Mouse (Mus musculus): ENCODE data around the gene Tmem179. TPM values are rescaled to one million over a fixed set of nuclear protein-coding genes. Genes with fewer than 3 reads are reported as not detected.

The Tmem179 gene
- polyA plus RNA-seq, 1 experiment from 2014 or later: 23.3 TPM

DNA sequence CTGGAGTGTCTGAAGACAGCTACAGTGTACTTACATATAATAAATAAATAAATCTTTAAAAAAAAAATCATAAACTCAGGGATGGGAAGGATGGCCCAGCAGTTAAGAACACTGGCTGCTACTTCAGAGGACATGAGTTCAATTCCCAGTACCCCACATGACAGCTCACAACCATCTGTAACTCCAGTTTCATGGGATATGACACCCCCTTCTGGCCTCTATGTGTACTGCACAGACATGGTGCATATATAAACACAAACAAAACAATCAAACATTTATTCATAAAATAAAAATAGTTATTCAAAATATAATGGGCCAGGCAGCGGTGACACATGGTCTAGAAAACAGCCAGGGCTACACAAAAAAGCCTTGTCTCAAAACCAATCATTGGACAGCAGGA lies 32.7 kb upstream of the Tmem179 start:
- no peaks in the 10 kb centered on the region for H3K27me3 ChIP-seq
- ATAC-seq: no peak
- H3K4me2 ChIP-seq: no peak overlapping the region
- peaks cover 35% of the 10 kb centered on the region for H3K4me1 ChIP-seq
- H3K4me3 ChIP-seq: no peak overlapping the region
- WGBS: 92% methylated on average over 1 of the region's 1 CpGs
- no peak overlapping the region for H3K9ac ChIP-seq
- no peaks in the 10 kb centered on the region for H3K36me3 ChIP-seq (ENCODE audit: poor library complexity, severe bottlenecking)
- no peaks in the 10 kb centered on the region for H3K9me3 ChIP-seq (replicated peaks)
- H3K27ac ChIP-seq: no peak overlapping the region

DNA sequence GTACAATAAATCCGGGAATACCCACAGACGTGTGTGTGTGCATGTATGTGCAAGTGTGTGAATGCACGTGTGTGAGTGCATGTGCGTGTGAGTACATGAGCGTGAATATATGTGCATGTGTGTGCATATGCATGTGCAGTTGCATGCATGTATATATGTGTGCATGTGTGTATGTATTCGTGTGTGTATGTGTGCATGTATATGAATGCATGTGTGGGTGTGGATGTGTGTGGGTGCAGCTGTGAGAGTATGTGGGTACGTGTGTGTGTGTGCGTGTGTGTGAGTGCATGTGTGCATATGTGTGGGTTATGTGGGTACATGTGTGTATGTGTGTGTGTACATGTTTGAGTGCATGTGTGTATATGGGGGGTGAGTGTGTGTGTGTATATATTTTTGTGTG lies 29.6 kb upstream of the Tmem179 start:
- Histone ChIP-seq H3K36me3 (ENCODE audit: poor library complexity, severe bottlenecking) (no peaks in the 10 kb centered on the region), H3K4me3 (no peak overlapping the region), H3K27ac (peak overlapping the region; percentile 35), H3K4me2 (no peak overlapping the region), H3K9me3 (replicated peaks) (no peaks in the 10 kb centered on the region), H3K9ac (no peak overlapping the region), H3K27me3 (0 out of 2 replicates have a peak, but pooled peaks cover 2% of the 10 kb centered on the region), H3K4me1 (peaks cover 44% of the 10 kb centered on the region)
- ATAC-seq: no peak
- WGBS: 85% methylated on average over 8 of the region's 8 CpGs

DNA sequence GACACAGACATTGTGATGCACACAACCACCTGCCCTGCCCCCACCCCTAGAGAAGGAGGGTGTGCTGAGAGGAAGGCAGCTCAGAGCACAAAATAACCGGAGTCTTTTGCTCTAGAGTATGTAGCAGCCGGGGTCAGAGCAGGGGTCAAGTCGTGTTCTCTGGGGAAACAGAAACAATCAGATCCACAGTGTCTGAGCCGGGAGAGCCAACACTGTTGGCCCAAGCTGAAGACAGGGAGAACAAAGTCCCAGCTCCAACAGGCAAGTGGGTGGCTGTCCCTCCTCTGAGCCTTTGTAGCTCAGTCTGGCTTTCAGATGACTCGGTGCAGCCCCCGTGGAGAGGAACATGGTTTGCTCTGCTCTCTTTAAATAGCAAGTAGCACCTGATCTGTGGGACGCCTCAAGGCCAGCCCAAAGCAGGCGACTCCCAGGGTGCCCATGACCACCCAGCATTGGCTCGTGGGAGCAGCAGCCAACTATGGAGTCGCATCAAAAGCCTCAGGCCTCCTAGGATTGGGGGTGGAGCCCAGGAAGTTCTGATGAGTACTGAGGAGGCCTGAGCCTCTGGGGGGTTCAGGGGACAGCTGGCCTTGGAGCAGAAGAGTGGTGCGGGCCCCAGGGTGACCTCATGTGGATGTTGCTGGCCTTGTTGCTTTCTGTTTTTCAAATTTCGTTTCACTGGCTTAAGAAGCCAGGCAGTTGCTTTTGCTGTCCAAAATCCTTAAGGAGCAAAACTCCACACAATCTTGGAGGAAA lies 28.6 kb upstream of the Tmem179 start:
- WGBS: 38% methylated on average over 12 of the region's 12 CpGs
- H3K9ac ChIP-seq: 0 out of 2 replicates have a peak overlapping the region, but pooled peaks have one; percentile 26

DNA sequence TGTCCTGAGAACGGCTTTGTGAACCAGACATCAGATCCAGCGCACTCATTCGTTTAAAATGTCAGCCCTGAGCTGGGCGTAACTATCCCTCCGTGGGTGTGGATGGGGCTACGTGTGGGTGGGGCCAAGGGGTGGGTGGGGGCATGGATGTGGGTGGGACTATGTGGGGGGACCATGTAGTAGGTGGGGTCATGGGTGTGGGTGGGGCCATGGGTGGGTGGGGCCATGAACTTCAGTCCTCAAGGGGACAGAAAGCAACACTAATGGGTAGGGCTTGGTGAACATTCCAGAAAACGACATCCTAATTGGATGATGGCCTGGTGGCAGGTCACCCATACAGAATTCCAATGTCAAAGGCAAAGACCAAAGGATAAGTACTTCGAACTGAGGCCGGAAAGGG lies 27.4 kb upstream of the Tmem179 start:
- no peak for ATAC-seq
- H3K36me3 ChIP-seq (ENCODE audit: poor library complexity, severe bottlenecking): no peaks in the 10 kb centered on the region
- no peak overlapping the region for H3K27ac ChIP-seq
- H3K27me3 ChIP-seq: 0 out of 2 replicates have a peak, but pooled peaks cover 2% of the 10 kb centered on the region
- no peak overlapping the region for H3K4me3 ChIP-seq
- 73% methylated on average over 9 of the region's 9 CpGs for WGBS
- no peaks in the 10 kb centered on the region for H3K9me3 ChIP-seq (replicated peaks)
- H3K4me1 ChIP-seq: peaks cover 56% of the 10 kb centered on the region
- H3K4me2 ChIP-seq: no peak overlapping the region
- no peak overlapping the region for H3K9ac ChIP-seq

More for the DNA sequence above, 28.6 kb upstream of the Tmem179 start:
- ATAC-seq: no peak
- H3K27me3 ChIP-seq: 0 out of 2 replicates have a peak, but pooled peaks cover 2% of the 10 kb centered on the region
- no peak overlapping the region for H3K4me2 ChIP-seq
- peak overlapping the region; percentile 35; the same call in 1 of the 2 replicates for H3K27ac ChIP-seq
- H3K36me3 ChIP-seq (ENCODE audit: poor library complexity, severe bottlenecking): no peaks in the 10 kb centered on the region
- H3K4me3 ChIP-seq: no peak overlapping the region
- H3K9me3 ChIP-seq (replicated peaks): no peaks in the 10 kb centered on the region
- H3K4me1 ChIP-seq: peaks cover 54% of the 10 kb centered on the region

DNA sequence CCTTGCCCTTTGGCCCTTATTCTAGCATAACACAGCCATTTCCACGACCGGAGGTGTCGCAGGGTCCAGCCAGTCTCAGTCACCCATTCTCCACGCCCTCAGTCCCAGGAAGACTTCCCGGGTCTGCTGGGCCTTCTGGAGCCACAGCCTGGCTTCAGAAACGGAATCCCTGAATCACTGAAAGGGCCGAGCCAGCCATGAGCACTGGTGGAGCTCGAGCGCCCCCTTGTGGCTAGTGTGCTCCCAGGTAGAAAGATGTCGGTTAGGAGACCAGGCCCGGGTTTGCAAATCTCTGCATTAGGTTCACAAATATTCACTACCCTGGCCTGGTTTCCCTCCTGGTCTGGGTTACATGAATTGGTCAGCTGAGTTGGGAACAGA lies 26.4 kb upstream of the Tmem179 start:
- Histone ChIP-seq H3K4me1 (peaks cover 56% of the 10 kb centered on the region), H3K4me2 (peak overlapping the region; percentile 26; the same call in 1 of the 2 replicates), H3K9me3 (replicated peaks) (no peaks in the 10 kb centered on the region), H3K9ac (peak overlapping the region; percentile 53; the same call in 1 of the 2 replicates), H3K4me3 (no peak overlapping the region), H3K27ac (peak overlapping the region; percentile 95), H3K27me3 (0 out of 2 replicates have a peak, but pooled peaks cover 2% of the 10 kb centered on the region), H3K36me3 (ENCODE audit: poor library complexity, severe bottlenecking) (no peaks in the 10 kb centered on the region)
- WGBS: 4% methylated on average over 11 of the region's 11 CpGs
- ATAC-seq: peak; percentile 46

DNA sequence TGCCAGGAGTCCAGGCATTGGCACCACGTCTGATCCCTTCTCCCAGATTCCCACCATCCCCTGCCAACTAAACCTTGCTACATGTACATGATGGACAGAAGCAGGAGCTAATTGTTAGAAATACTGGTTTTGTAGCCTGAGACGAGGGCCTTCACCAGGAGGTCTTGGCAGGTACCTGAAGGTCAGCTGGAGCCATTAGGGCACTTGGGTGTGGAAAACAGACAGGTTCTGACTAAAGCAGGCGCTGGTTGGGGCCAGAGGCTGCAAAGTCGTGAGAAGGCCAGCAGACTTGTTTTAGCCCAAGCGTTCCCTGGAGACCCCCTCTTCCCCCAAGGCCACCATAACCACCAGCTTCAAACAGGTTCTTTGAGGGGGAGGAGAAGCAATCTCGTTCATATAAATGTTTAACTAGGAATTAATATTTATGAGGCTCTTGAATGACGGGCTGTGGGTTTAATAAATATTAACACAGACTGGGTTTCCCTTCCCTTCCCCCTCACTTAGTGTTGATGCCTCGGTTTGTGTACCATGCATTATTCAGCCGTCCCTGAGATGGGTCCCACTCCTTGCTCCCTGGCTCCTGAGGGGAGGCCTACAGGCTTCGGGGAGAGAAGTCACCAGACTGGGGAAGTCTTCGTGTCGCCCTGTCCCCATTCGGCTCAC lies 25.8 kb upstream of the Tmem179 start:
- H3K9me3 ChIP-seq (replicated peaks): no peaks in the 10 kb centered on the region
- no peak overlapping the region for H3K4me3 ChIP-seq
- H3K4me1 ChIP-seq: peaks cover 56% of the 10 kb centered on the region
- peak overlapping the region; percentile 53 for H3K9ac ChIP-seq
- H3K27ac ChIP-seq: peak overlapping the region; percentile 95
- H3K27me3 ChIP-seq: 0 out of 2 replicates have a peak, but pooled peaks cover 2% of the 10 kb centered on the region
- WGBS: 29% methylated on average over 13 of the region's 13 CpGs
- H3K36me3 ChIP-seq (ENCODE audit: poor library complexity, severe bottlenecking): no peaks in the 10 kb centered on the region
- H3K4me2 ChIP-seq: peak overlapping the region; percentile 34
- ATAC-seq: peak; percentile 54

DNA sequence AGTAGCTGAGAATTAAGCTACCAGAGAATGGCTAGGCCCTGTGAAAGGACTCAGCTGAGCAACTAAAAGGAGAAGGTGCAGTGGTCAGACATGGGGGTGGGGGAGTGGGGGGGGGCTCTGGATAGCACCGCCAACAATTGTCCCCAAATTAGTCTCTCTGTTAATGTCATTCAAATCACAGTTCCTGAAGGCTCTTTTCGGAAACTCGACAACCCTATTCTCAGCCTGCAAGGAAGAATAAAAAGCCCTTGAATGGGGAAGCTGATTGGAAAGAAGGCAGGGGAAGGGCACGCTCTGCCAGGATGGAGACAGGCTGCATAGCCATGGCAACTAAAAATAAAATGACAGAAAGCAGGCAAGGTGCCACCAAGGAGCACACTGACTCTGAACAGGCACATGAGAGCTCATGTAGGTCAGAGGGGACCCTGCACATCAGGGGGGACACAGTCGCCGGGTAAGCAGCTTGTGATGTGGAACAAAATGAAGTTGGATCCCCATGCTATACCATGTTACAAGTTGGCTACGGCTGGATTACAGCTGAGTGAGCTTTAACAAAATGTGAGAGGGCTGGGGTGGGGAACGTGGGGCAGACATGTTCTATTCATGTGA lies 25.0 kb upstream of the Tmem179 start:
- 0 out of 2 replicates have a peak overlapping the region, but pooled peaks have one; percentile 32 for H3K9ac ChIP-seq
- H3K4me1 ChIP-seq: peaks cover 56% of the 10 kb centered on the region
- H3K27me3 ChIP-seq: 0 out of 2 replicates have a peak, but pooled peaks cover 2% of the 10 kb centered on the region
- H3K36me3 ChIP-seq (ENCODE audit: poor library complexity, severe bottlenecking): no peaks in the 10 kb centered on the region
- no peak overlapping the region for H3K4me3 ChIP-seq
- WGBS: 6% methylated on average over 8 of the region's 8 CpGs
- peak; percentile 84 for ATAC-seq
- peak overlapping the region; percentile 34 for H3K4me2 ChIP-seq
- peak overlapping the region; percentile 95 for H3K27ac ChIP-seq
- H3K9me3 ChIP-seq (replicated peaks): no peaks in the 10 kb centered on the region

DNA sequence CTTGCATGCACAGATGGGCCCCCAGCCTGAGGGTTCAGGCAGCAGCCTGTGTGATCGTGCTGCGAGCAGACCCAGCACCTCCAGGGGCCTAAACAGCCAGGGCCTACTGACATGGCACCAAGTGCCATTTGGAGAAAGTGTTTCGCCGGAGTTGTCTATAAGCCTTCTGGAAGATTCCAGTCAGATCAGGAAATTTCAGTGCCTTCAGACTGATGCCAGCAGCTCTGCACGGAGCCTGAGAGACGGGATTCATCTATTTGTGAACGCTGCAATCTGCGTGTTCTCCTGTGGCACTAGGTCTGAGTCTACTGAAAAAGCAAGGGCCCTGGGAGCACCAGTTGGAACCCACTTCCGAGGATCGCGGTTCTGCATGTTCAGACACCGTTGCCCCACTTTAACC lies 23.8 kb upstream of the Tmem179 start:
- no peak overlapping the region for H3K4me2 ChIP-seq
- H3K27ac ChIP-seq: peak overlapping the region; percentile 95
- H3K9me3 ChIP-seq (replicated peaks): no peaks in the 10 kb centered on the region
- no peak for ATAC-seq
- H3K4me3 ChIP-seq: no peak overlapping the region
- H3K27me3 ChIP-seq: 0 out of 2 replicates have a peak, but pooled peaks cover 2% of the 10 kb centered on the region
- H3K36me3 ChIP-seq (ENCODE audit: poor library complexity, severe bottlenecking): no peaks in the 10 kb centered on the region
- H3K9ac ChIP-seq: no peak overlapping the region
- peaks cover 47% of the 10 kb centered on the region for H3K4me1 ChIP-seq
- WGBS: 86% methylated on average over 12 of the region's 12 CpGs

DNA sequence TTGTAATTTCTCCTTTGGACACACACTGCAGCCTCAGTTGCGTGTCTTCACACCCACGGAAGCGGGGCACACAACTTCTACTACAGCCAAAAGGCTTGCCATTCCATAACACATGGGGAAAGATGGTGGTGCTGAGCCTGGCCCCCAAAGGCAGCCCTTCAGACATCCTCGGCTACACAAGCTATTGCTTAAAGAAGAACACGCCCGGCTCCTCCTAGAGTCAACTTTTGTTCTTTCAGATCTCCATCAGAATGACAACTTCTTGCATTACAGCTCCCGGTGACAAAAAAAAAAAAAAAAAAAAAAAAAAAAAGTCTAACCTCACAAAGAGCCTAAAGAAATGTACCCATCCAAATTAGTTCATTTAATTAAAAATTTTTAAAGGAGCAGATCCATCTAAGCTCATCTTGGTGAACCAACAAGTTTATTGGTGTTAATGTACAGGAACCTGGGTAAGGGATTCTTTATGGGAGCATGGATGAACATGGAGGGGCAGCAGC lies 23.0 kb upstream of the Tmem179 start:
- Histone ChIP-seq H3K9me3 (replicated peaks) (no peaks in the 10 kb centered on the region), H3K9ac (no peak overlapping the region), H3K27ac (no peak overlapping the region), H3K27me3 (0 out of 2 replicates have a peak, but pooled peaks cover 2% of the 10 kb centered on the region), H3K4me2 (no peak overlapping the region), H3K4me3 (no peak overlapping the region), H3K36me3 (ENCODE audit: poor library complexity, severe bottlenecking) (no peaks in the 10 kb centered on the region), H3K4me1 (peaks cover 39% of the 10 kb centered on the region)
- 84% methylated on average over 7 of the region's 7 CpGs for WGBS
- ATAC-seq: no peak

DNA sequence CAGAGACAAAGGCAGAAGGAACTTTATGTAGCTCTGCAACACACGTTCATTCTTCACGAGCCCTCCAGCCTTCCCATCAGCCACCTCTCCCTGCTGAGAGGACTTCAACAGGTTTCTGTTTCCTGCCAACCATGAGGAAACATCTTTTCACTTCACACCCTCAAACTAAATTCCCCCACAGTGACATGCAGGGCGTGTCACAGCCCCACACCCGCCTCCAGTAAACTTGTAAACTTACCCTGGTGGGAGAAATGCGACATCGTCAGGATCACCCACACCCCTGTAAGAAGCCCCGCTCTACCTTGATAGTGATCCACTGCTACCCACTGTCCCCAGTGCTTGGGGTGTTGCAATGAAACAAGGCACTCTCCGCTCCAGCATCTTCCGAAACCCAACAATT lies 21.8 kb upstream of the Tmem179 start:
- Histone ChIP-seq H3K9me3 (replicated peaks) (no peaks in the 10 kb centered on the region), H3K36me3 (ENCODE audit: poor library complexity, severe bottlenecking) (no peaks in the 10 kb centered on the region), H3K9ac (no peak overlapping the region), H3K27ac (no peak overlapping the region), H3K4me2 (no peak overlapping the region), H3K27me3 (0 out of 2 replicates have a peak, but pooled peaks cover under 1% of the 10 kb centered on the region), H3K4me1 (peaks cover 34% of the 10 kb centered on the region), H3K4me3 (no peak overlapping the region)
- WGBS: 90% methylated on average over 9 of the region's 9 CpGs
- ATAC-seq: no peak

DNA sequence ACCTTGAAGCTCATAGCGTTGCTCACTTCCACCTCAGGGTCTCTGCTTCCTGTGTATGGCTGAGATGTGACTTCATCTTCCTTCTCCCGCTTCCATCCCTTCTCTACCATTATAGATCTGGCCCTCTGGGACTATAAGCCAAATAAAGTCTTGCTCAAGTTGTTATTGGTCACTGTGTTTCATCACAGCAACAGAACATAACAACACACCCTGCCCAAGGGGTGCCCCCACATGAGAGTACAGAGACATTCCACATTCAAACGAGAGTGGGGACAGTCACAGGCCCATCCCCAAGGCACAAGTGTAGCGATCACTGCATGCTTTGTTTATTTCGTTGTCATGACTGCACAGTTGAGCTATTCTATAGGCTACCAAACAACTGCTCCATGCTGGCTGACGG lies 20.7 kb upstream of the Tmem179 start:
- Histone ChIP-seq H3K36me3 (ENCODE audit: poor library complexity, severe bottlenecking) (no peaks in the 10 kb centered on the region), H3K4me1 (peaks cover 23% of the 10 kb centered on the region), H3K27me3 (no peaks in the 10 kb centered on the region), H3K27ac (no peak overlapping the region), H3K4me2 (no peak overlapping the region), H3K9ac (no peak overlapping the region), H3K4me3 (no peak overlapping the region), H3K9me3 (replicated peaks) (no peaks in the 10 kb centered on the region)
- 79% methylated on average over 6 of the region's 6 CpGs for WGBS
- ATAC-seq: no peak

DNA sequence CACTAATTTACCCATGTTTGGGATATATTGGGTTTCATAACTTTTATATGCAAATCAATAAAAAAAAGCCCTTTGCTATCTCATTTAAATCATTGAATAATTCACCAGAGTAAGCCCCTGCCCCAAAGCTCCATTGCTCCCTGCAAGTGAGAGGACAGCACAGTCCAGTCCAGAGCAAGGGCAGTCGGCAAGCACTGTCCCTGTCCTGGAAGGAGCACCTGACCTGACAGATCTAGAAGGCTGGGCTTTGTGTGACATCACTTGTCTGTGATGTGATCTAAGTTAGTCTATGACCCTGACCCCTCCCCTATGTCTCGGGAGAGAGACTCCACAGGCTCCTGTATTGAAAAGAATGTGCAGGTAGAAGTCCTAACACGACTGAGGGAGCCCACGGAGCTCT lies 17.2 kb upstream of the Tmem179 start:
- no peak for ATAC-seq
- WGBS: 70% methylated on average over 4 of the region's 4 CpGs
- Histone ChIP-seq H3K9ac (no peak overlapping the region), H3K27ac (no peak overlapping the region), H3K9me3 (replicated peaks) (no peaks in the 10 kb centered on the region), H3K27me3 (no peaks in the 10 kb centered on the region), H3K4me1 (no peaks in the 10 kb centered on the region), H3K4me3 (no peak overlapping the region), H3K4me2 (no peak overlapping the region), H3K36me3 (ENCODE audit: poor library complexity, severe bottlenecking) (no peaks in the 10 kb centered on the region)
